Mouse (Mus musculus): ENCODE measurements around the gene Cnrip1. TPM values are rescaled to one million over a fixed set of nuclear protein-coding genes. Genes with fewer than 3 reads are reported as not detected.

Gene Cnrip1
- polyA plus RNA-seq, 1 experiment from 2014 or later, result 22.5 TPM

Other genes with a start within 250 kb of the Cnrip1 start
- 1.2 and 1.6 TPM in 2 replicates for gene Fbxo48, start 100.2 kb upstream of the Cnrip1 start, polyA plus RNA-seq (2016; fragmentation: Nextera tagmentation; extraction: Ambion mirVana)
- 4.7 and 4.9 TPM in 2 replicates for gene Plek, start 795 bp downstream of the Cnrip1 start, polyA plus RNA-seq (2016; fragmentation: Nextera tagmentation; extraction: Ambion mirVana)
- gene Ppp3r1, start 107.7 kb downstream of the Cnrip1 start, polyA plus RNA-seq (2016; fragmentation: Nextera tagmentation; extraction: Ambion mirVana), result 78.9 and 79.2 TPM in 2 replicates
- 25.8 and 31.0 TPM in 2 replicates for gene Wdr92, start 130.5 kb downstream of the Cnrip1 start, polyA plus RNA-seq (2016; fragmentation: Nextera tagmentation; extraction: Ambion mirVana)
- 89.5 and 109 TPM in 2 replicates for gene Pno1, start 160.0 kb downstream of the Cnrip1 start, polyA plus RNA-seq (2016; fragmentation: Nextera tagmentation; extraction: Ambion mirVana)
- 102 and 103 TPM in 2 replicates for gene C1d, start 206.0 kb downstream of the Cnrip1 start, polyA plus RNA-seq (2016; fragmentation: Nextera tagmentation; extraction: Ambion mirVana)